Mouse (Mus musculus): ENCODE data around the gene Xlr5c. TPM values are rescaled to one million over a fixed set of nuclear protein-coding genes. Genes with fewer than 3 reads are reported as not detected.
"Not testable (repeated sequence)": the region's sequence is repeated elsewhere in the genome, so short reads cannot be mapped to it uniquely, and the experiment has no call there.

Gene Xlr5c
- not detected in 2 replicates for polyA plus RNA-seq (2012; rRNA removed)

GRCm38 (mm10) chrX:73292876-73293275 lies at the start of gene Xlr5c, which contains the start of gene Xlr5a:
Xlr5c (minus strand) TSS chrX:73292976.
Xlr5a (minus strand) TSS chrX:73292976.
- H3K4me3 ChIP-seq (replicated peaks; ENCODE audit: extremely low read depth, low read depth, low read length); DNase-seq; H3K4me1 ChIP-seq (ENCODE audit: control insufficient read depth, insufficient read depth, low read length): not testable (repeated sequence)
- WGBS, result 88% methylated on average over 16 of the region's 17 CpGs

GRCm38 (mm10) chrX:73342483-73342895 lies 49.7 kb upstream of the Xlr5c start, which contains the start of gene Zfp275:
Zfp275 (plus strand) TSS chrX:73342621.
- peak; percentile 68 for DNase-seq
- 32% methylated on average over 36 of the region's 37 CpGs for WGBS
- TF ChIP-seq POLR2A (IDR thresholded peaks at IDR 0.05; ENCODE audit: borderline replicate concordance, extremely low read depth, low read depth, low read length) (peak; percentile 44; the same call in 1 of the 2 replicates), CTCF (IDR thresholded peaks at IDR 0.05; ENCODE audit: insufficient read depth, low read length) (no peak)
- Histone ChIP-seq H3K4me3 (replicated peaks; ENCODE audit: extremely low read depth, low read depth, low read length) (peak within 1 kb of the TSS; percentile 98), H3K4me1 (ENCODE audit: control insufficient read depth, insufficient read depth, low read length) (peaks cover 2% of the 10 kb centered on the region; the same call in 1 of the 2 replicates)

GRCm38 (mm10) chrX:73342068-73342467 lies 49.3 kb upstream of the Xlr5c start:
- DNase-seq, result no peak
- WGBS, result 48% methylated on average over 3 of the region's 3 CpGs
- TF ChIP-seq CTCF (IDR thresholded peaks at IDR 0.05; ENCODE audit: insufficient read depth, low read length) (no peak), POLR2A (IDR thresholded peaks at IDR 0.05; ENCODE audit: borderline replicate concordance, extremely low read depth, low read depth, low read length) (no peak)
- peaks cover 2% of the 10 kb centered on the region; the same call in 1 of the 2 replicates for H3K4me1 ChIP-seq (ENCODE audit: control insufficient read depth, insufficient read depth, low read length)
- no peak overlapping the region for H3K4me3 ChIP-seq (replicated peaks; ENCODE audit: extremely low read depth, low read depth, low read length)

- 66% methylated on average over 1 of the region's 1 CpGs for WGBS
- DNase-seq, result no peak
- H3K4me1 ChIP-seq (ENCODE audit: control insufficient read depth, insufficient read depth, low read length), result peaks cover 2% of the 10 kb centered on the region; the same call in 1 of the 2 replicates
- TF ChIP-seq CTCF (IDR thresholded peaks at IDR 0.05; ENCODE audit: insufficient read depth, low read length), result no peak
- TF ChIP-seq POLR2A (IDR thresholded peaks at IDR 0.05; ENCODE audit: borderline replicate concordance, extremely low read depth, low read depth, low read length), result no peak
- no peak overlapping the region for H3K4me3 ChIP-seq (replicated peaks; ENCODE audit: extremely low read depth, low read depth, low read length)
Measured at GRCm38 (mm10) chrX:73341473-73341872, 48.7 kb upstream of the Xlr5c start.

GRCm38 (mm10) chrX:73336740-73337139 lies 44.0 kb upstream of the Xlr5c start, which contains the start of gene Gm45015:
Gm45015 (minus strand) TSS chrX:73336840.
- H3K4me1 ChIP-seq (ENCODE audit: control insufficient read depth, insufficient read depth, low read length), result no peaks in the 10 kb centered on the region
- no peak for DNase-seq
- TF ChIP-seq POLR2A (IDR thresholded peaks at IDR 0.05; ENCODE audit: borderline replicate concordance, extremely low read depth, low read depth, low read length), result no peak
- no peak for TF ChIP-seq CTCF (IDR thresholded peaks at IDR 0.05; ENCODE audit: insufficient read depth, low read length)
- WGBS, result 85% methylated on average over 4 of the region's 4 CpGs
- no peak within 1 kb of the TSS for H3K4me3 ChIP-seq (replicated peaks; ENCODE audit: extremely low read depth, low read depth, low read length)

GRCm38 (mm10) chrX:73333548-73333947 lies 40.8 kb upstream of the Xlr5c start:
- no peak for DNase-seq
- TF ChIP-seq POLR2A (IDR thresholded peaks at IDR 0.05; ENCODE audit: borderline replicate concordance, extremely low read depth, low read depth, low read length) (no peak), CTCF (IDR thresholded peaks at IDR 0.05; ENCODE audit: insufficient read depth, low read length) (no peak)
- Histone ChIP-seq H3K4me1 (ENCODE audit: control insufficient read depth, insufficient read depth, low read length) (no peaks in the 10 kb centered on the region), H3K4me3 (replicated peaks; ENCODE audit: extremely low read depth, low read depth, low read length) (no peak overlapping the region)

- no peak for DNase-seq
- WGBS, result 54% methylated on average over 2 of the region's 2 CpGs
- Histone ChIP-seq H3K4me1 (ENCODE audit: control insufficient read depth, insufficient read depth, low read length) (no peaks in the 10 kb centered on the region), H3K4me3 (replicated peaks; ENCODE audit: extremely low read depth, low read depth, low read length) (no peak overlapping the region)
- TF ChIP-seq CTCF (IDR thresholded peaks at IDR 0.05; ENCODE audit: insufficient read depth, low read length), result no peak
- no peak for TF ChIP-seq POLR2A (IDR thresholded peaks at IDR 0.05; ENCODE audit: borderline replicate concordance, extremely low read depth, low read depth, low read length)
Measured at GRCm38 (mm10) chrX:73327215-73327614, 34.4 kb upstream of the Xlr5c start.

- DNase-seq, result no peak
- TF ChIP-seq CTCF (IDR thresholded peaks at IDR 0.05; ENCODE audit: insufficient read depth, low read length), result no peak
- no peak for TF ChIP-seq POLR2A (IDR thresholded peaks at IDR 0.05; ENCODE audit: borderline replicate concordance, extremely low read depth, low read depth, low read length)
- WGBS, result 67% methylated on average over 3 of the region's 3 CpGs
- Histone ChIP-seq H3K4me3 (replicated peaks; ENCODE audit: extremely low read depth, low read depth, low read length) (no peak overlapping the region), H3K4me1 (ENCODE audit: control insufficient read depth, insufficient read depth, low read length) (no peaks in the 10 kb centered on the region)
Measured at GRCm38 (mm10) chrX:73321029-73321428, 28.3 kb upstream of the Xlr5c start.

GRCm38 (mm10) chrX:73312522-73312921 lies 19.7 kb upstream of the Xlr5c start:
- 29% methylated on average over 3 of the region's 3 CpGs for WGBS
- Histone ChIP-seq H3K4me1 (ENCODE audit: control insufficient read depth, insufficient read depth, low read length) (no peaks in the 10 kb centered on the region), H3K4me3 (replicated peaks; ENCODE audit: extremely low read depth, low read depth, low read length) (no peak overlapping the region)
- DNase-seq, result peak; percentile 3
- TF ChIP-seq POLR2A (IDR thresholded peaks at IDR 0.05; ENCODE audit: borderline replicate concordance, extremely low read depth, low read depth, low read length), result no peak
- no peak for TF ChIP-seq CTCF (IDR thresholded peaks at IDR 0.05; ENCODE audit: insufficient read depth, low read length)

GRCm38 (mm10) chrX:73295745-73296144 lies 3.0 kb upstream of the Xlr5c start:
- DNase-seq; H3K4me1 ChIP-seq (ENCODE audit: control insufficient read depth, insufficient read depth, low read length); H3K4me3 ChIP-seq (replicated peaks; ENCODE audit: extremely low read depth, low read depth, low read length): not testable (repeated sequence)
- WGBS, result 65% methylated on average over 10 of the region's 10 CpGs

GRCm38 (mm10) chrX:73265270-73265669 lies 27.5 kb downstream of the Xlr5c start, which contains the start of gene Xlr3c:
Xlr3c (minus strand) TSS chrX:73265390.
- DNase-seq; H3K4me3 ChIP-seq (replicated peaks; ENCODE audit: extremely low read depth, low read depth, low read length); H3K4me1 ChIP-seq (ENCODE audit: control insufficient read depth, insufficient read depth, low read length): not testable (repeated sequence)
- 84% methylated on average over 14 of the region's 14 CpGs for WGBS

- H3K4me1 ChIP-seq (ENCODE audit: control insufficient read depth, insufficient read depth, low read length); DNase-seq; H3K4me3 ChIP-seq (replicated peaks; ENCODE audit: extremely low read depth, low read depth, low read length): not testable (repeated sequence)
- 69% methylated on average over 1 of the region's 2 CpGs for WGBS
Measured at GRCm38 (mm10) chrX:73262428-73262827, 30.3 kb downstream of the Xlr5c start.

GRCm38 (mm10) chrX:73242821-73243325 lies 49.9 kb downstream of the Xlr5c start, which contains the start of gene Xlr4c:
Xlr4c (minus strand) TSS chrX:73243130.
- not testable (repeated sequence) for H3K4me1 ChIP-seq (ENCODE audit: control insufficient read depth, insufficient read depth, low read length); DNase-seq; H3K4me3 ChIP-seq (replicated peaks; ENCODE audit: extremely low read depth, low read depth, low read length)
- 80% methylated on average over 14 of the region's 14 CpGs for WGBS
